Mouse (Mus musculus) heart, embryonic 11.5 days (tissue): Measurements from ENCODE around the gene Chd2. TPM values are rescaled to one million over a fixed set of nuclear protein-coding genes. Genes with fewer than 3 reads are reported as not detected.
A peak's percentile ranks its signal among the peaks of the same experiment; 100 is the strongest.

Source experiments
- ATAC-seq: fragments of 200-750 bp; cut with Nextera tagmentation; replicated peaks from 2 replicates; pipeline ENCODE4 v1.8.0; 2017; ENCODE audit warnings: moderate library complexity; ENCODE audit not compliant: insufficient number of reproducible peaks, low FRiP score, low TSS enrichment
- H3K27ac ChIP-seq: fragments of 300-500 bp; sonication (generic); 2 replicates; pipeline ENCODE4 v1.5.1; 2014; ENCODE audit warnings: mild to moderate bottlenecking, low read depth, low read length
- H3K27me3 ChIP-seq: fragments of 300-500 bp; sonication (generic); 2 replicates; pipeline ENCODE4 v1.6.1; 2014; ENCODE audit warnings: mild to moderate bottlenecking, low read length, mixed read lengths; ENCODE audit not compliant: control insufficient read depth, insufficient read depth
- H3K36me3 ChIP-seq: fragments of 300-500 bp; sonication (generic); 2 replicates; pipeline ENCODE4 v1.6.1; 2014; ENCODE audit warnings: mild to moderate bottlenecking, low read length, moderate library complexity, mixed read lengths; ENCODE audit not compliant: control insufficient read depth, insufficient read depth
- H3K4me1 ChIP-seq: fragments of 300-500 bp; sonication (generic); 2 replicates; pipeline ENCODE4 v1.6.1; 2014; ENCODE audit warnings: low read length; ENCODE audit not compliant: control insufficient read depth, insufficient read depth
- H3K4me2 ChIP-seq: fragments of 300-500 bp; sonication (generic); 2 replicates; pipeline ENCODE4 v1.6.1; 2014; ENCODE audit warnings: mild to moderate bottlenecking, moderate library complexity
- H3K4me3 ChIP-seq: fragments of 300-500 bp; sonication (generic); 2 replicates; pipeline ENCODE4 v1.5.1; 2014; ENCODE audit warnings: low read depth, low read length
- H3K9ac ChIP-seq: fragments of 300-500 bp; sonication (generic); 2 replicates; pipeline ENCODE4 v1.6.1; 2014; ENCODE audit warnings: mild to moderate bottlenecking, low read depth, low read length, moderate library complexity
- H3K9me3 ChIP-seq: fragments of 300-500 bp; sonication (generic); replicated peaks from 2 replicates; pipeline ENCODE4 v1.6.1; 2016; ENCODE audit warnings: low read length; ENCODE audit not compliant: control insufficient read depth
- WGBS: fragments of 180-500 bp; shearing (Covaris S2); extraction: QIAGEN DNeasy Blood & Tissue Kit; methylation state at CpG from one replicate; pipeline ENCODE4 v1.1.7; 2014; ENCODE audit not compliant: insufficient replicate concordance; 5-methylcytosine and 5-hydroxymethylcytosine counted together
- polyA plus RNA-seq: library from polyadenylated mRNA; unstranded; fragments of >200 nt; fragmentation: Nextera tagmentation; extraction: Ambion mirVana; gene quantifications from 2 replicates; pipeline ENCODE4 v1.2.1, GENCODE M21; 2014

Gene Chd2
- polyA plus RNA-seq, 1 experiment from 2014 or later, result 45.6 TPM

- Histone ChIP-seq H3K9me3 (no peaks in the 10 kb centered on the region), H3K4me2 (peak overlapping the region; percentile 88), H3K4me3 (peak overlapping the region; percentile 99), H3K36me3 (no peaks in the 10 kb centered on the region), H3K27me3 (no peaks in the 10 kb centered on the region), H3K27ac (peak overlapping the region; percentile 100), H3K9ac (peak overlapping the region; percentile 100), H3K4me1 (peaks cover 15% of the 10 kb centered on the region)
- under 1% methylated on average over 60 of the region's 60 CpGs for WGBS
- peak; percentile 100 for ATAC-seq
These were observed 16.9 kb upstream of the Chd2 start for GRCm38 (mm10) chr7:73558293-73559169.

DNA sequence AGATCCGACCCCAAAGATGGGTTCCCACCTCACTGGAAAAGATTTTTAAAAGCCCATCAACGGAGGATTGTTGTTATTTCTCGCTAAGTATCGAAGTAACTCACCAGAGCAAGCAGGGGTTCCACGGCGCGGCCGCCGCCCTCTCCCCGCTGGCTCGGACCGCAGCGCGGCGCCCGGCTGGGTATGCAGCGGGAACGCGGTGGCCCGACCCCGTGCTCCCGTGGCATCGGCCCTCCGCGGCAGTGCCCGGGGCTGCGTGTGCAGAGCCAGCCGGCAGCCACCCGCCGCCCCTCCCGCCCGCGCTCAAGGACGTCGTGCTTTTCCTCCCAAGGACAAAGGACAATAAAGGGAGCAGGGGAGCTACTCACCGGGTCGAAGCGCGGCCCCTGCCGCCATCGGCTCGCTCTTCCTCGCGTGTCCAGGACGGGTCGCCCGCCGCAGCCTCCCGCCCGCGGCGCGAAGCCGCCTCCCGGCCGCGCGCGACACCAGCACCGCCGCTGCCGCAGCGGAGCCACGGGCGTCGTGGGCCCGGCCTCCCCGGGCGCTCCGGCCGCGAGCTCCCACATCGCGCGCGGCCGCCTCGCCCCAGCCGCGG lies 16.1 kb upstream of the Chd2 start:
- Histone ChIP-seq H3K9ac (peak overlapping the region; percentile 100), H3K4me1 (peaks cover 15% of the 10 kb centered on the region), H3K4me2 (peak overlapping the region; percentile 88), H3K27ac (peak overlapping the region; percentile 100), H3K36me3 (no peaks in the 10 kb centered on the region), H3K9me3 (no peaks in the 10 kb centered on the region), H3K4me3 (peak overlapping the region; percentile 99), H3K27me3 (no peaks in the 10 kb centered on the region)
- under 1% methylated on average over 70 of the region's 80 CpGs for WGBS
- ATAC-seq, result no peak; the same call in 1 of the 2 replicates

DNA sequence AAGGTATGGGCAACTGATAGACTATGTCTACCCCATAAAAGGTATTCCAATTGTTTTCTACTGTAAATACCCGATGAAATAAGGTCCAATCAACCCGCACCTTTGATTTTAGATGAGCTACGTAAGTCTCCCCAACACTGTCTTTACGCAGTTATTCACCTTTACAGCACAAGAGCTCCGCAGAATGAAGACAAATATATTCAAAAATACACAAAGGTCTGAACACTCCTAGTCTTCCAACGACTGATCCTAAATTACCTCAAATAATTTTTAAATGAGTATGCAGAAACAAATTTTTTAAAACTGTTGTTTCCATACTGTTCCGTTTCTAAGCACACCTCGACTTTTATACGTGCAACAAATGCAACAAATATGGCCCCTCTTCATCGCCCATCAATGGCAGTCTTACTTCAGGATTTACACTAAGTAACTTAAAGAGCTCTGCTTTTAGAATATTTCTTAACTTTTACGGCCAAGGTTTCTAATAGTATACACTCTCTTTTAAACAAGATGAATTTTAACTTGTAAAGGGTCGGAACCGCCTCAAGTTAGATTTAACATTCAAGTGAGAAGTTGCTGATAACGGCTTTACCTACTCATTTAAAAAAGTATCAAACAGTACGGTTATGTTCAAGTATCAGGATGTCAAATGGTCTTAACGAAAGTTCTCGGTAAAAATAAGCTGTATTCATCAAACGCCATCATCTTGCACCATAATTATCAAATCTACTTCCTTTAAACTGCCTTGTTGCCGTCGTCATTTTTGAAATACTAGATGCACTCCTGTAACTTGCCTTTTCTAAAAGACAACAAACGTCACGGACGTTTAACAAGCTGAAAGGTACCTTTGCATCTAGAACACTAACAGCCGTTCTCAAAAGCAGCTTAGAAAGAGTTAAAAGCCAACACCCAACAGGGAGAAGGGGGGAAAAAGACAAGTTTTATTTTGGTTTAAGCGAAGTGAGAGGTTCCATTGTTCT lies 15.3 kb upstream of the Chd2 start:
- no peak for ATAC-seq
- WGBS, result under 1% methylated on average over 25 of the region's 25 CpGs
- no peaks in the 10 kb centered on the region for H3K9me3 ChIP-seq
- H3K9ac ChIP-seq, result peak overlapping the region; percentile 100
- peak overlapping the region; percentile 100 for H3K27ac ChIP-seq
- peak overlapping the region; percentile 61 for H3K4me2 ChIP-seq
- peaks cover 15% of the 10 kb centered on the region for H3K4me1 ChIP-seq
- H3K27me3 ChIP-seq, result no peaks in the 10 kb centered on the region
- peak overlapping the region; percentile 99 for H3K4me3 ChIP-seq
- no peaks in the 10 kb centered on the region for H3K36me3 ChIP-seq

DNA sequence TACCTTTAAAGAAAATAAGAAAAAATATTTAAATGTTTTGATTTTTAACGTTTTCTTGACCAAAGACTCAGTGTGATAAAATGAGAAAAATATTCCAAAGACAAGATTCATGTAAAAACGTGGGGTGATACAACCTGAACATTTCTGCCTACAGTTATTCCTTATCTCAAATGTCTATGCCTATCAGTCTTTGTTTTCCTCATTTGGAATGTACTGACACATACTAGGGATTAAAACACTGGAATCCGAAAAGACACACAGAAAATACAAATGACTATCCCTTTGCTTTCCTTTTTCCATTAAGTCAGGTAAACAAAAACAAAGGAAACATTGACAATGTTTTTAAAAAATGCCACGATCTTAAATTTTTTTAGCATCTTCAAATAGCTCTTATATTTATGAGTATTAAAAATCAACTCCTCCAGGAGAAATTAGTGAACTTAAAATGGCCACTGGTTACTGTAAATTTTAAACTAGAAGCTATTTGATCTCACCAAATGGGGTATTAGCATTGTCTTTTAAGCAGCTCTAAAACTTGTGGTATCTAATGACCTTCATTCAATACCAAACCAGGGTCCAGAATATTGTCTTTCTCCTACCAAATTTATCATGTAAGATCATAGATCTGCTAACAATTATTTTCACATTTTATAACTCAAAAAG lies 14.4 kb upstream of the Chd2 start:
- Histone ChIP-seq H3K9me3 (no peaks in the 10 kb centered on the region), H3K36me3 (no peaks in the 10 kb centered on the region), H3K27ac (no peak overlapping the region), H3K27me3 (no peaks in the 10 kb centered on the region), H3K4me2 (peak overlapping the region; percentile 61), H3K4me1 (peaks cover 8% of the 10 kb centered on the region), H3K4me3 (peak overlapping the region; percentile 99), H3K9ac (no peak overlapping the region)
- 13% methylated on average over 4 of the region's 4 CpGs for WGBS
- ATAC-seq, result no peak

DNA sequence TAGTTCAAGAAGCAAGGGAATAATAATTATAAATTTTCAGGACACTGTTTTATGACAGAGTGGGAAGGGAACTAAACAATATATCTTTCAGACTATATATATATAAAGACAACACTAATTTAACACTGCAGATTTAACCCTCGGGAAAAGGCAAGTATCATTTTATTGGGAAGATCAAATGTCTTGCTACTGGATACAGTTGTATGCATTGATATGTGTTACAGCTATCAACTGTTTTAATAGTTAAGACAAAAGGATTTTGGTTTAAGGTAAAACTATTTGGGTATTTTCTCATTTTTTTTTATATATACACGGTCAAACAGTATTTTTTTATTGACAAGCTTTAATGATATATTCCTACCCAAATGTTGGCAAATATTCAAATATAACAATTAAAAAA lies 13.2 kb upstream of the Chd2 start:
- Histone ChIP-seq H3K9me3 (no peaks in the 10 kb centered on the region), H3K4me1 (peaks cover 6% of the 10 kb centered on the region), H3K4me2 (no peak overlapping the region), H3K4me3 (no peak overlapping the region), H3K27ac (no peak overlapping the region), H3K27me3 (no peaks in the 10 kb centered on the region), H3K9ac (no peak overlapping the region), H3K36me3 (peaks cover 3% of the 10 kb centered on the region; the same call in 1 of the 2 replicates)
- WGBS, result 77% methylated on average over 2 of the region's 2 CpGs
- ATAC-seq, result no peak

DNA sequence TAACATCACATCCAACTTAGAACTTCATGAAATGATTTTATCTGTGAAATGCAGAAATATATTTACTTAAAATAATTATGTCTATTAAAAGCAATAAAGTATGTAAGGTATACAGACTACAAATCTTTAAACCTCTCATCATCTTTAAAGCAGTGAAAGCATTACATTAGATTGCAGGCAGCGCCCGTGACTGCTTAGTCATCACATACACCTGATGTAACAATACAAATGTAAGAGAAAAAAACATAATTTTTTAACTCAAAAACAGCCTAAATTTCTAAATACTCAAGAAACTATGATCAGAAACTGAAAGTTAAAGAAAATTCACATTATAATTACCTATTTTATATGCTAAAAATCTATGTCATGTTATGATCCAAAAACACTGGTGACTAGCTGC lies 11.5 kb upstream of the Chd2 start:
- Histone ChIP-seq H3K4me3 (no peak overlapping the region), H3K27me3 (no peaks in the 10 kb centered on the region), H3K9me3 (no peaks in the 10 kb centered on the region), H3K36me3 (peaks cover 10% of the 10 kb centered on the region), H3K4me1 (no peaks in the 10 kb centered on the region; the same call in 1 of the 2 replicates), H3K4me2 (no peak overlapping the region), H3K9ac (no peak overlapping the region), H3K27ac (no peak overlapping the region)
- ATAC-seq, result no peak
- 75% methylated on average over 2 of the region's 2 CpGs for WGBS

GRCm38 (mm10) chr7:73552054-73552750 lies 10.6 kb upstream of the Chd2 start:
- Histone ChIP-seq H3K4me2 (peak overlapping the region; percentile 25), H3K36me3 (peaks cover 10% of the 10 kb centered on the region), H3K27ac (no peak overlapping the region), H3K9ac (no peak overlapping the region), H3K9me3 (no peaks in the 10 kb centered on the region), H3K4me1 (peaks cover 3% of the 10 kb centered on the region; the same call in 1 of the 2 replicates), H3K27me3 (no peaks in the 10 kb centered on the region), H3K4me3 (0 out of 2 replicates have a peak overlapping the region, but pooled peaks have one; percentile 2)
- WGBS, result 84% methylated on average over 7 of the region's 7 CpGs
- no peak for ATAC-seq
